Mouse (Mus musculus) forebrain, embryonic 14.5 days (tissue): ENCODE measurements around the gene AU021092. TPM values are rescaled to one million over a fixed set of nuclear protein-coding genes. Genes with fewer than 3 reads are reported as not detected.

Experiments used
- ATAC-seq: fragments of 200-750 bp; cut with Nextera tagmentation; 2 replicates; pipeline ENCODE4 v1.8.0; 2017; ENCODE audit warnings: mild to moderate bottlenecking, moderate library complexity
- DNase-seq: peaks from one replicate; pipeline ENCODE4 v3.0.0-alpha.2; 2015; ENCODE audit warnings: low spot score
- H3K27ac ChIP-seq: fragments of 300-500 bp; sonication (generic); 2 replicates; pipeline ENCODE4 v1.5.1; 2014; ENCODE audit warnings: low read depth, mild to moderate bottlenecking, control low read depth, low read length, moderate library complexity
- H3K27me3 ChIP-seq: fragments of 300-500 bp; sonication (generic); replicated peaks from 2 replicates; pipeline ENCODE4 v1.6.1; 2014; ENCODE audit warnings: low read length, control low read depth, mixed read lengths; ENCODE audit not compliant: control insufficient read depth, insufficient read depth
- H3K36me3 ChIP-seq: fragments of 300-500 bp; sonication (generic); 2 replicates; pipeline ENCODE4 v1.6.1; 2014; ENCODE audit warnings: low read length, control low read depth; ENCODE audit not compliant: control insufficient read depth, insufficient read depth
- H3K4me1 ChIP-seq: fragments of 300-500 bp; sonication (generic); 2 replicates; pipeline ENCODE4 v1.6.1; 2014; ENCODE audit warnings: antibody characterized with exemption, low read length, control low read depth; ENCODE audit not compliant: control insufficient read depth, insufficient read depth
- H3K4me2 ChIP-seq: fragments of 300-500 bp; sonication (generic); 2 replicates; pipeline ENCODE4 v1.6.1; 2014; ENCODE audit warnings: mild to moderate bottlenecking, control low read depth, low read length
- H3K4me3 ChIP-seq: fragments of 300-500 bp; sonication (generic); 2 replicates; pipeline ENCODE4 v1.5.1; 2014; ENCODE audit warnings: low read depth, low read length, control low read depth
- H3K9ac ChIP-seq: fragments of 300-500 bp; sonication (generic); 2 replicates; pipeline ENCODE4 v1.6.1; 2014; ENCODE audit warnings: mild to moderate bottlenecking, low read length, control low read depth, moderate library complexity
- H3K9me3 ChIP-seq: fragments of 300-500 bp; sonication (generic); replicated peaks from 2 replicates; pipeline ENCODE4 v1.6.1; 2016; ENCODE audit warnings: low read length, control low read depth, mixed read lengths; ENCODE audit not compliant: control insufficient read depth
- WGBS: fragments of 180-500 bp; shearing (Covaris S2); extraction: QIAGEN DNeasy Blood & Tissue Kit; methylation state at CpG from one replicate; pipeline ENCODE4 v1.1.7; 2014; 5-methylcytosine and 5-hydroxymethylcytosine counted together
- microRNA-seq: library from miRNA; unstranded; fragments of <30 nt; microRNA quantifications from one replicate; pipeline ENCODE4, GENCODE M21; 2016
- polyA plus RNA-seq: library from polyadenylated mRNA; unstranded; fragments of >200 nt; fragmentation: Nextera tagmentation; extraction: Ambion mirVana; gene quantifications from 2 replicates; pipeline ENCODE4 v1.2.1, GENCODE M21; 2014

The AU021092 gene
- polyA plus RNA-seq, 1 experiment from 2014 or later, result 17.4 TPM

DNA sequence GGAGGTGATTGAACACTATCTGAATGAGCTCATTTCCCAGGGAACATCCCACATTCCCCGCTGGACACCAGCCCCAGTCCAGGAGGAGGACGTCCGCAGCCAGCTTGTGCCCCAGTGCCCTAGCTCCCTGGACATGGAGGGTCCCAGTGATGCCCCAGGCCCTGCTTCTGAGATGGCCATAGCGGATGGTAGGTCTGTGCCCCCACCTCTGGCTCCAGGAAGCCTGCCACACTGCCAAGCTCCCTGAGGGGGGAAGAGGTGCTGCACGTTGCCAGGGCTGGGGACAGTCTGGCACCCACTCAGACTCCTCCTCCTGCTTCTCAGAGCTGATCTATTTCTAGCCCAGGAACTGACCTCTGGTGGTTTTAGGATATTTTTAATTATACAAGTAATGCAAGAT, 53.3 kb downstream of the AU021092 start:
- ATAC-seq (no peak), DNase-seq (no peak)
- Histone ChIP-seq H3K9me3 (no peaks in the 10 kb centered on the region), H3K4me1 (no peaks in the 10 kb centered on the region), H3K27me3 (no peaks in the 10 kb centered on the region), H3K4me3 (no peak overlapping the region), H3K27ac (no peak overlapping the region), H3K4me2 (no peak overlapping the region), H3K9ac (no peak overlapping the region), H3K36me3 (no peaks in the 10 kb centered on the region)
- WGBS, result 81% methylated on average over 5 of the region's 5 CpGs

DNA sequence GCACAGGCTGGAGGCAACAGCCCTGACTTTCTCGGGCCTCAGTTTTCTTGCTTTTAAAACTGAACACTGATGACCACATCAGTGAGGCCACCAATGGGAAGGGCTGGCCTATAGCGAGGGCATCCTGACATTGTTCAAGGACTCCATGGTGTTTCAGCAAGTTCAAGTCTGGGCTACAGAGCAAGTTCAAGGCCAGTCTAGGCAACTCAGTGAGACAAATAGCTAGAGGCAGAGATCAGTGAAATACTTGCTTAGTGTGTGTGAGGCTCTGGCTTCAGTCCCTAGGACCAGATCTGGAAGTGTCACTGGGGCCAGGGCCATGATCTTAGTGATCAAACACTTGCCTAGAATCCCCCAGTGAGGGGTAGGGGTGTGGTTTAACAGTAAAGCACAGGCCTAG, 54.1 kb downstream of the AU021092 start:
- ATAC-seq (no peak), DNase-seq (no peak)
- H3K4me2 ChIP-seq, result no peak overlapping the region
- no peaks in the 10 kb centered on the region for H3K36me3 ChIP-seq
- no peak overlapping the region for H3K27ac ChIP-seq
- 83% methylated on average over 2 of the region's 2 CpGs for WGBS
- no peaks in the 10 kb centered on the region for H3K27me3 ChIP-seq
- H3K4me1 ChIP-seq, result no peaks in the 10 kb centered on the region
- H3K9me3 ChIP-seq, result no peaks in the 10 kb centered on the region
- no peak overlapping the region for H3K4me3 ChIP-seq
- no peak overlapping the region for H3K9ac ChIP-seq

DNA sequence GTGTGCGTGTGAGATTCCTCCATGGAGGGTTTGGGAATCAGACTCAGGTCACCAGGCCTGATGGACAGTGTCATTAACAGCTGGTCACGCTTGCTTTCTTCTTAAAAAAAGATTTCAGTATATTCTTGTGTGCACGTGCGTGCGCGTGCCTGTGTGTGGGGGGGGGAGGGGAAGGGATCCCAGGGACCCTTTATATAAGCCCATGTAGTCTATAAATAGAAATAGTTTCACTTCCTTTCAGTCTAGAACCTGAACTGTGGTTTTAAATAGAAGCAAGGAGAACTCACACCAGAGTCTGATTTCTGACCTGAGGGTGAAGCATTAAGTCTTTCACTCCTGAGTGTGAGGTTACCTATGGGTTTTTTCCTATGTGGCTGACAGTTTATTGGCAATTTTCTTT, 57.8 kb downstream of the AU021092 start:
- H3K9ac ChIP-seq, result no peak overlapping the region
- ATAC-seq, result no peak
- no peaks in the 10 kb centered on the region for H3K27me3 ChIP-seq
- H3K9me3 ChIP-seq, result no peaks in the 10 kb centered on the region
- H3K27ac ChIP-seq, result no peak overlapping the region
- DNase-seq, result no peak
- no peak overlapping the region for H3K4me2 ChIP-seq
- 85% methylated on average over 6 of the region's 6 CpGs for WGBS
- H3K4me3 ChIP-seq, result no peak overlapping the region
- no peaks in the 10 kb centered on the region for H3K4me1 ChIP-seq
- H3K36me3 ChIP-seq, result no peaks in the 10 kb centered on the region

Small RNAs within 50 kb of the gene (microRNA-seq; reads per million reads assigned to microRNA genes)
- not detected for gene Gm23689
- gene Gm26095, result not detected
- gene Mir6364, result not detected

Other genes starting within 250 kb of the AU021092 start
- not detected in 2 replicates for gene Sept12, start 224.4 kb downstream of the AU021092 start, polyA plus RNA-seq
- gene Smim22, start 215.0 kb downstream of the AU021092 start, polyA plus RNA-seq, result 0.75 and 1.1 TPM in 2 replicates
- gene Rogdi, start 208.7 kb downstream of the AU021092 start, polyA plus RNA-seq, result 101 and 103 TPM in 2 replicates
- 120 and 123 TPM in 2 replicates for gene Glyr1, start 172.4 kb downstream of the AU021092 start, polyA plus RNA-seq
- 14.3 and 16.2 TPM in 2 replicates for gene Ubn1, start 172.2 kb downstream of the AU021092 start, polyA plus RNA-seq
- 0.08 and 0.11 TPM in 2 replicates for gene Ppl, start 89.9 kb downstream of the AU021092 start, polyA plus RNA-seq
- gene Sec14l5, start 75.2 kb downstream of the AU021092 start, polyA plus RNA-seq, result 0.17 TPM in 1 of 2 replicates, not detected in the other
- 7.4 and 8.1 TPM in 2 replicates for gene Nagpa, start 18.3 kb downstream of the AU021092 start, polyA plus RNA-seq
- gene Alg1, start 11.3 kb upstream of the AU021092 start, polyA plus RNA-seq, result 32.2 and 35.1 TPM in 2 replicates
- 10.3 and 11.5 TPM in 2 replicates for gene Eef2kmt, start 33.7 kb upstream of the AU021092 start, polyA plus RNA-seq